Mouse (Mus musculus) embryonic fibroblast, embryonic 13.5 days (primary cell): Measurements from ENCODE around the gene Rundc3a.

Experiments
- CTCF ChIP-seq: IDR thresholded peaks from 2 replicates; pipeline ENCODE4 v1.5.1; 2011; ENCODE audit warnings: mild to moderate bottlenecking, control low read depth, low read length, moderate library complexity, borderline replicate concordance; ENCODE audit not compliant: insufficient read depth
- POLR2A ChIP-seq: IDR thresholded peaks from 2 replicates; pipeline ENCODE4 v1.6.1; 2011; ENCODE audit warnings: low read depth, mild to moderate bottlenecking, control low read depth, low read length, moderate library complexity

- TF ChIP-seq CTCF (no peak), POLR2A (no peak)
Measured at GRCm38 (mm10) chr11:102396671-102397141, 3.5 kb downstream of the Rundc3a start.
